Mouse (Mus musculus): ENCODE data around the gene Guca2b. TPM values are rescaled to one million over a fixed set of nuclear protein-coding genes. Genes with fewer than 3 reads are reported as not detected.

Guca2b gene
- total and polyA plus RNA-seq, 3 experiments = 1.1 to 2.3 TPM; not detected in 1

DNA sequence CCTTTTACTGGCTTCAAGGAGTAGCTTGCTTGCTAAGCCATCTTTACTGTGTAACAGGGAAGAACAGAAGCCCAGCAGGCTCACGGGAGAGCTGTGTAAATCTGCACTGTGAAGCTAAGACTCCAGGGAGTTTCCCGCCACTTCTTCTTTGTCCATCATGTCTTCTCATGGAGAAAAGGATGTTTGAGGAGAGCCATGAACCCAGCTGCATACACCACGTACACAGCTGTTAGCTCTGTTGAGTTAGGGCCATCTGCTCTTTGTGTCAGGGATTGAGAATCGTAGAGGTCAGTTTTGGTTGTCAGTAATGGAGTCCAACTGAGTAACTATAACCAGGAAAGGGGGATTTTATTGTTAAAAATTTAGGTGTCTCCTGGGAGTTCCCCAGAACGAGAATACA lies 48.6 kb upstream of the Guca2b start:
- H3K9me3 ChIP-seq (replicated peaks; ENCODE audit: low read length) = peaks cover 7% of the 10 kb centered on the region
- H3K27me3 ChIP-seq (replicated peaks) = no peaks in the 10 kb centered on the region

GRCm38 (mm10) chr4:119703965-119704364 lies 45.2 kb upstream of the Guca2b start:
- H3K4me1 ChIP-seq (ENCODE audit: control insufficient read depth in 1 of 2, insufficient read depth in 2 of 2) = peaks cover 3 to 16% of the 10 kb centered on the region in 2 experiments; a peak in 3 of 4 replicates
- no peak overlapping the region for H3K4me3 ChIP-seq (replicated peaks in 1 of 3; ENCODE audit: low read depth in 2 of 3, low read length in 2 of 3, poor library complexity in 1 of 3)
- no peak overlapping the region for H3K9ac ChIP-seq (ENCODE audit: insufficient read depth, low read depth)
- H3K27ac ChIP-seq (ENCODE audit: insufficient read depth, low read depth) = no peak overlapping the region
- H3K36me3 ChIP-seq (replicated peaks in 1 of 2; ENCODE audit: control insufficient read depth in 1 of 2, insufficient read depth in 1 of 2, low read length in 1 of 2) = no peaks in the 10 kb centered on the region
- TF ChIP-seq ZMIZ1 (IDR thresholded peaks at IDR 0.05; ENCODE audit: low read depth, low read length) (no peak), USF1 (IDR thresholded peaks at IDR 0.05; ENCODE audit: low read depth, low read length) (no peak)
- H3K27me3 ChIP-seq (replicated peaks) = no peaks in the 10 kb centered on the region
- H3K9me3 ChIP-seq (replicated peaks; ENCODE audit: low read length) = peaks cover 10% of the 10 kb centered on the region
- no peak for DNase-seq (ENCODE audit: extremely low read depth)
- dilution Hi-C loops (cut with MboI; ENCODE audit: extremely low pct_ligation_motif_present, extremely low pct_unique_long_range_greater_than_20kb, low sequenced_read_pairs) = no loop called here
- in situ Hi-C loops (cut with MboI; ENCODE audit: low pct_ligation_motif_present, low pct_unique_long_range_greater_than_20kb, low sequenced_read_pairs) = no loop called here
- H3K4me2 ChIP-seq (ENCODE audit: insufficient read depth, low read depth, poor library complexity, severe bottlenecking) = no peak overlapping the region
- H3K79me2 ChIP-seq (replicated peaks; ENCODE audit: control insufficient read depth, extremely low read depth, insufficient read depth, poor library complexity, severe bottlenecking) = no peaks in the 10 kb centered on the region

More for the DNA sequence above, 48.6 kb upstream of the Guca2b start:
- Histone ChIP-seq H3K4me1 (ENCODE audit: control insufficient read depth in 1 of 2, insufficient read depth in 2 of 2) (peaks cover 3 to 16% of the 10 kb centered on the region in 2 experiments; a peak in 3 of 4 replicates), H3K27ac (ENCODE audit: insufficient read depth, low read depth) (no peak overlapping the region), H3K79me2 (replicated peaks; ENCODE audit: control insufficient read depth, extremely low read depth, insufficient read depth, poor library complexity, severe bottlenecking) (no peaks in the 10 kb centered on the region), H3K4me3 (replicated peaks in 1 of 3; ENCODE audit: low read depth in 2 of 3, low read length in 2 of 3, poor library complexity in 1 of 3) (no peak overlapping the region), H3K9ac (ENCODE audit: insufficient read depth, low read depth) (no peak overlapping the region), H3K4me2 (ENCODE audit: insufficient read depth, low read depth, poor library complexity, severe bottlenecking) (no peak overlapping the region), H3K36me3 (replicated peaks in 1 of 2; ENCODE audit: control insufficient read depth in 1 of 2, insufficient read depth in 1 of 2, low read length in 1 of 2) (no peaks in the 10 kb centered on the region)
- dilution Hi-C loops (cut with MboI; ENCODE audit: extremely low pct_ligation_motif_present, extremely low pct_unique_long_range_greater_than_20kb, low sequenced_read_pairs) = no loop called here
- in situ Hi-C loops (cut with MboI; ENCODE audit: low pct_ligation_motif_present, low pct_unique_long_range_greater_than_20kb, low sequenced_read_pairs) = no loop called here
- TF ChIP-seq ELF1 (IDR thresholded peaks at IDR 0.05; ENCODE audit: low read depth, low read length) (no peak), TCF12 (IDR thresholded peaks at IDR 0.05; ENCODE audit: low read depth, low read length) (no peak), MAX (IDR thresholded peaks at IDR 0.05; ENCODE audit: low read length) (no peak), HCFC1 (IDR thresholded peaks at IDR 0.05; ENCODE audit: low read depth, low read length) (no peak), UBTF (IDR thresholded peaks at IDR 0.05; ENCODE audit: low read depth, low read length) (no peak), ZMIZ1 (IDR thresholded peaks at IDR 0.05; ENCODE audit: low read depth, low read length) (no peak), ZKSCAN1 (IDR thresholded peaks at IDR 0.05; ENCODE audit: borderline replicate concordance, low read depth, low read length) (no peak), BHLHE40 (IDR thresholded peaks at IDR 0.05; ENCODE audit: low read depth, low read length) (no peak), PAX5 (IDR thresholded peaks at IDR 0.05; ENCODE audit: low read length) (no peak), ETS1 (conservative IDR thresholded peaks at IDR 0.05; ENCODE audit: low read depth, low read length) (no peak), USF1 (IDR thresholded peaks at IDR 0.05; ENCODE audit: low read depth, low read length) (no peak), E2F4 (IDR thresholded peaks at IDR 0.05; ENCODE audit: insufficient replicate concordance, low read depth, low read length) (no peak), USF2 (conservative IDR thresholded peaks at IDR 0.05; ENCODE audit: low read depth, low read length) (no peak), MAFK (IDR thresholded peaks at IDR 0.05; ENCODE audit: insufficient replicate concordance, low read length) (no peak), KAT2A (IDR thresholded peaks at IDR 0.05; ENCODE audit: insufficient replicate concordance, low read length) (no peak)
- DNase-seq (ENCODE audit: extremely low read depth) = no peak

Data from CH12.LX (cell line).